Mouse (Mus musculus) megakaryocyte, embryonic 14.5 days (primary cell): ENCODE measurements around the gene Mgam.

ENCODE experiments used
- FLI1 ChIP-seq: IDR thresholded peaks from 2 replicates; pipeline ENCODE4 v1.6.1; 2012; ENCODE audit warnings: low read length, inconsistent platforms, mixed read lengths
- GATA1 ChIP-seq: IDR thresholded peaks from 3 replicates; pipeline ENCODE4 v1.6.1; 2012; ENCODE audit warnings: mixed read lengths, low read length, inconsistent platforms, borderline replicate concordance

- TF ChIP-seq GATA1: no peak
- TF ChIP-seq FLI1: no peak
These were observed 33.7 kb upstream of the Mgam start for GRCm38 (mm10) chr6:40594804-40595550.
